Mouse (Mus musculus) megakaryocyte, embryonic 14.5 days (primary cell): ENCODE data around the gene Kcnj13. TPM values are rescaled to one million over a fixed set of nuclear protein-coding genes. Genes with fewer than 3 reads are reported as not detected.

ENCODE experiments used
- H3K27me3 ChIP-seq: replicated peaks from 2 replicates; pipeline ENCODE3; 2012; ENCODE audit warnings: inconsistent platforms
- H3K36me3 ChIP-seq: replicated peaks from 2 replicates; pipeline ENCODE3; 2012; ENCODE audit warnings: low read length, inconsistent platforms, mixed read lengths
- H3K4me1 ChIP-seq: 2 replicates; pipeline ENCODE4 v1.6.1; 2012; ENCODE audit warnings: inconsistent platforms
- H3K4me3 ChIP-seq: replicated peaks from 2 replicates; pipeline ENCODE3; 2012; ENCODE audit warnings: moderate library complexity, mild to moderate bottlenecking, inconsistent platforms
- H3K9me3 ChIP-seq: 2 replicates; pipeline ENCODE4 v1.6.1; 2012; ENCODE audit warnings: inconsistent platforms
- FLI1 ChIP-seq: IDR thresholded peaks from 2 replicates; pipeline ENCODE4 v1.6.1; 2012; ENCODE audit warnings: low read length, inconsistent platforms, mixed read lengths
- GATA1 ChIP-seq: IDR thresholded peaks from 3 replicates; pipeline ENCODE4 v1.6.1; 2012; ENCODE audit warnings: mixed read lengths, low read length, inconsistent platforms, borderline replicate concordance
- polyA plus RNA-seq: library from polyadenylated mRNA; stranded (reverse); fragments of >175 nt; gene quantifications from 2 replicates; pipeline ENCODE4 v1.2.3, GENCODE M21; 2012; ENCODE audit warnings: low replicate concordance; ENCODE audit not compliant: insufficient read depth

The Kcnj13 gene
- polyA plus RNA-seq = not detected in 2 replicates

DNA sequence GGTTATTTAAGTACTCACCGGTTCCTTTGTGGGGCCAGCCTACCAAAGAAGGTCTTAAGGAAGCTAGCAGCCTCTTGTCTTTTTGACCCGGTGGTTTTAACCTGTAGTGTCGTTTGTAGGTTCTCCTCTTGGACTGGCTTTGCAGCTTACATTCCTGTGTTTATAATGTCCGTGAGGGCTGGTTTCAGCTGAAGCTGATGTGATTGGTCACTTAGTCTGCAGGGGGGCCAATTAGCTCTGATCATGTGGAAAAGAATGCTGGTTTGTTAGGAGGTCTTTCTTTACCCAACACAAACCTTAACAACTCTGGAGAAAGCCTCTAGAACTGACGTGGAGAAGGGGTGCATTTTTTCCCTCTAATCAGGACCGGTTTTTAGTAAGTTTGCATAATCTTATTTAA is at the start of gene Kcnj13:
Gene Kcnj13, minus strand, starts transcription at position 136 of the 400 bp plus-strand sequence.
- Histone ChIP-seq H3K4me1 (no peaks in the 10 kb centered on the region), H3K9me3 (no peaks in the 10 kb centered on the region), H3K36me3 (peaks cover 64% of the 10 kb centered on the region), H3K4me3 (no peak within 1 kb of the TSS), H3K27me3 (no peaks in the 10 kb centered on the region)
- TF ChIP-seq GATA1 (no peak), FLI1 (no peak)

DNA sequence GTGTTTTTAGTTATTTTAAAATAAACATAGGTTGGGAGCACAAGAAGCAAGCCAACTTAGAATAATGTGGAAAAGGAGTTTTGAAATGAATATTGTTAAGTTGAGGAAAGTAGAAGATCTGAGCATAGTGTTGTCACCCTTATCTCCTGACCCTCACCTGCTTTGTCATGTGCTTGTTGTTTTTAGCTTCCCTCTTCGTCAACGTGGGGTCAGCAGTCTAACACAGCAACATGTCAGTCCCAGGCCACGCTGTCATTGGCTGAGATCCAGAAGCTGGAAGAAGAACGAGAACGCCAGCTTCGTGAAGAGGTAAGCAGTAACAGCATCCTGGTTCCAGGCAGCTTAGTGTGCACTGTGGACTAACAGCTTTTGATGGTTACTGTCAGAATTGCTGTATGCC is 42.1 kb upstream of the Kcnj13 start:
- no peaks in the 10 kb centered on the region for H3K27me3 ChIP-seq
- H3K36me3 ChIP-seq = peaks cover 90% of the 10 kb centered on the region
- no peaks in the 10 kb centered on the region for H3K9me3 ChIP-seq
- TF ChIP-seq FLI1 (no peak), GATA1 (no peak)
- no peaks in the 10 kb centered on the region for H3K4me1 ChIP-seq
- no peak overlapping the region for H3K4me3 ChIP-seq

DNA sequence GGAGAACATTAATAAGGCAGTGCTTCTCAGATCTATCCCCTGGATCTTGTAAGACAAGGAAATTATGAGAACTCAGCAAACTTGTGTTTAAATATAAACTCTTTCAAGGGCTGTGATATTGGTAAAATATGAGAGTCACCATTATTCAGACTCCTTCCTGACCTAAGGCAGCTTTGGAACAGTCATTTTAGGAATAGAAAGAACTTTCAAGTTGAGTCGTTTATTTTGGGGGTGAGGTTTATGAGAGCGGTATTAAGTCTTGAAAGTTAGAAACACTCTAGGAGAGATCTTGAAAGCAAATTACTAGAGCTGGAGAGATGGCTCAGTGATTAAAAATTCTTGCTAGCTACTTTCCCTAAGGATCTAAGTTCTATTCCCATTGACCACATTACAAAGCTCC is 40.6 kb upstream of the Kcnj13 start:
- H3K36me3 ChIP-seq = peaks cover 90% of the 10 kb centered on the region
- no peaks in the 10 kb centered on the region for H3K9me3 ChIP-seq
- no peaks in the 10 kb centered on the region for H3K27me3 ChIP-seq
- H3K4me1 ChIP-seq = no peaks in the 10 kb centered on the region
- no peak overlapping the region for H3K4me3 ChIP-seq
- TF ChIP-seq FLI1 = no peak
- no peak for TF ChIP-seq GATA1

DNA sequence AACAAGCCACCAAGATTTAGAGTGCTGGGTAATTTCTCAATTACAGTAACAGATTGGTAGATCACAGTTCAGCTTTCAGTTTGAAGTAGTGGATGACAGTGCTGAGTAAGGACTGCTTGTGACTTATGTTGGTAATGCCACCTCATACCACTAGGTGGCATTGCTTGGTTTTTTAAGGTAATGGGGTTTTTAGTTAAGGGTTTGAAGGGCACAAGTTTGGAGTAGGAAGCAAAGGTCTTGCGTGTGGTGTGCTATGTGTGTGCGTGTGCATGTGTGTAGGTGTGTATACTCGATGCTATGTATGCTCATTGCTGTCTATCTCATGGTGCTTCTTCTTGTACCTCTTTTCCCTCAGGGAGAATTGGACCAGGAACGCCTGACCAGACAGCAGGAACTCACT is 24.2 kb upstream of the Kcnj13 start:
- TF ChIP-seq FLI1 (no peak), GATA1 (no peak)
- Histone ChIP-seq H3K4me1 (peaks cover 3% of the 10 kb centered on the region), H3K36me3 (peaks cover 94% of the 10 kb centered on the region), H3K4me3 (no peak overlapping the region), H3K9me3 (no peaks in the 10 kb centered on the region), H3K27me3 (no peaks in the 10 kb centered on the region)

DNA sequence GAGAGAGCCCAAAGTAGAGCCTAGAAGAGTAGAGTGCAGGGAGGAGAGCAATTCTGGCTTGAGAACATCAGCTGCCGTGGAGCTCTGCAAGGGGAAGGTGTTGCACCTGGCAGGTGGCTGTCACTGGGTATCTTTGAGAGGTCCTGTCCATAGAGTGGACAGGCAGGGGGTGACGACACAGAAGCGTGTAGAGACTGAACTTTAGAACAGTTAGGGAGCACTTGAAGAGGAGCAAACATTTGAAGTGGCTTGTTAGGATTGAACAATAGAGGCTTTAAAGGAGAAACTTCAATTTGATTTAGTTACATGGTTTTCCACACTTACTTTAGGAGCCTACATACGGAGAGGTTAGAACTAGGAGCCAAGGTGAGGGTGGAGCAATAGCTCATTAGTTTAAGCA is 14.9 kb upstream of the Kcnj13 start:
- Histone ChIP-seq H3K4me1 (no peaks in the 10 kb centered on the region), H3K4me3 (no peak overlapping the region), H3K9me3 (no peaks in the 10 kb centered on the region), H3K27me3 (no peaks in the 10 kb centered on the region), H3K36me3 (peaks cover 96% of the 10 kb centered on the region)
- TF ChIP-seq FLI1 = no peak
- TF ChIP-seq GATA1 = no peak

DNA sequence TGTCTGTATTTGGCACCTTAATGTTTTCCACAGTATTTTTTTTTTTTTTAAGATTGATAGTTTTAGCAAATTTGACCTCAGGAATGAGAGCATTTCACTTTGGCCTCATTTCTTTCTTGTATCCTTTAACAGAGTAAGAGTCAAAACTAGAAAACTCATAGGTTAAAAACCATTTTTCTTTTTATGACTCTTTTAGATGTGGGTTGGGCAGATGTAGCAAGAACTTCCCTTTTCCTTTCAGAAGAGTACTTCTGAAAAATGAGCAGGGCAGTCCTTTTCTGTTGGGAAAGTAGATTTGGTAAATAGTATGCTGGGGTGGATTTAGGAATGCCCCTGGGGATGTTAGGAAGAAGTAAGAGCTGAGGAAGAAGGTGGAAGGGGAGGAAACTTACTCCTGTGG is 11.5 kb upstream of the Kcnj13 start:
- H3K36me3 ChIP-seq = peaks cover 79% of the 10 kb centered on the region
- no peak overlapping the region for H3K4me3 ChIP-seq
- no peaks in the 10 kb centered on the region for H3K27me3 ChIP-seq
- no peaks in the 10 kb centered on the region for H3K9me3 ChIP-seq
- TF ChIP-seq FLI1 (no peak), GATA1 (no peak)
- no peaks in the 10 kb centered on the region for H3K4me1 ChIP-seq

DNA sequence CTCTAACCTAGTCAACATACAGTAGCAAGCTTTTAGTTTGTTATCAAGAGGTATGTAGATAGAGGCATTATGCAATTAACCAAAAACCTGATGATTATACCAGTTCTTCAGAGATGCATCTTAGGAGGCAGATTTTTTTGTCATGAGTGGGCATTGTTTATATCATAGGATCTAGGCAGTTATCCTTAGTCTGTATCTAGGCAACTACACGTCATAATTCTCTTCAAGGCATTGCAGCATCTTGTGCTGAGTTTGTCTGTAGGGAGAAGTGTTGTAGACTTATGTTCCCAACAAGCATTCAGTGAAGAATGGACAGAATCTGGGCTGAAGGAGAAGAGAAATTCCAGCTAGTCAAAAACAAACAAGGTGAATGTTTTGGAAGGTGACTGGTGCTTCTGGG is 10.2 kb upstream of the Kcnj13 start:
- Histone ChIP-seq H3K4me3 (no peak overlapping the region), H3K9me3 (no peaks in the 10 kb centered on the region), H3K27me3 (no peaks in the 10 kb centered on the region), H3K4me1 (no peaks in the 10 kb centered on the region), H3K36me3 (peaks cover 66% of the 10 kb centered on the region)
- no peak for TF ChIP-seq FLI1
- no peak for TF ChIP-seq GATA1

DNA sequence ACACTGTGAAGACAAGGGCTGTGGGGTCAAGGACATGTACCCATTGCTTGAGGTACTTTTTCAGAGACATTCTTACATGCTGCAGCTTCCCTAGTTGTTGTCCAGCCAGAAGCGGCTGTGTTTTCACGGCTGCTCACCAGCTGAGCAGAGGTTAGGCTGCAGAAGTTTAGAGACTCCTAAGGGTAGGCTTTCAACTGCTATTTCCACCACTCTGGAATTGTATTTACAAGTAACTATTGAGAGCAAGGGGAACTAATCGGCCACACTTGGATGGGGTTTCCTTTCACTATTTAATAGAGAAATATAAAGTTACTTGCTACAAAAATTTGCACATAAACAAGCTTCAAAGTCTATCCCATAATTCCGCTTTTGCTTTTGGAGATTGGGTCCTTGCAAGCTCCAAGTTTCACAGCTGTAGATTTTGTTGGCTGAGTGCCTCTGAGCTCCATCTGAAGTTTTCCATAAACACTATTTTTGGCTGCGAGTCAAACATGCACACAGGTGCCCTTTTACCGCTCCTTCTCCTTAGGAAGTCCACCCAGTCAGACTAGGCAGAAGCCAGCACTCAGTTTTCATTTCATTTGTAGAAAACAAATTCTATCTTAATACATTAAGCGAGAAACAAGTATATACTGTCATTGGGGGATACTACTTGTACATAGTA is 2.5 kb upstream of the Kcnj13 start:
- no peak overlapping the region for H3K4me3 ChIP-seq
- peaks cover 43% of the 10 kb centered on the region for H3K36me3 ChIP-seq
- H3K4me1 ChIP-seq = no peaks in the 10 kb centered on the region
- TF ChIP-seq FLI1 (no peak), GATA1 (no peak)
- no peaks in the 10 kb centered on the region for H3K9me3 ChIP-seq
- no peaks in the 10 kb centered on the region for H3K27me3 ChIP-seq

- peaks cover 66% of the 10 kb centered on the region for H3K36me3 ChIP-seq
- no peak overlapping the region for H3K4me3 ChIP-seq
- H3K4me1 ChIP-seq = no peaks in the 10 kb centered on the region
- H3K27me3 ChIP-seq = no peaks in the 10 kb centered on the region
- H3K9me3 ChIP-seq = no peaks in the 10 kb centered on the region
- TF ChIP-seq GATA1 = no peak
- TF ChIP-seq FLI1 = no peak
These were observed 909 bp downstream of the Kcnj13 start for GRCm38 (mm10) chr1:87393444-87394195.

GRCm38 (mm10) chr1:87386436-87387092 is 8.0 kb downstream of the Kcnj13 start:
- Histone ChIP-seq H3K4me1 (peaks cover 4% of the 10 kb centered on the region), H3K4me3 (no peak overlapping the region), H3K27me3 (no peaks in the 10 kb centered on the region), H3K36me3 (peaks cover 76% of the 10 kb centered on the region), H3K9me3 (no peaks in the 10 kb centered on the region)
- TF ChIP-seq GATA1 = no peak
- no peak for TF ChIP-seq FLI1
